Mouse (Mus musculus) G1E (cell line): ENCODE results near the gene Fbn1.

Source experiments
- CTCF ChIP-seq: IDR thresholded peaks from 2 replicates; pipeline ENCODE4 v1.5.1; 2012; ENCODE audit warnings: low read depth, low read length, inconsistent platforms, mixed read lengths
- GATA1 ChIP-seq: IDR thresholded peaks from 2 replicates; pipeline ENCODE4 v1.6.1; 2012; ENCODE audit warnings: borderline replicate concordance, low read length, inconsistent platforms, mixed read lengths
- GATA2 ChIP-seq: IDR thresholded peaks from 2 replicates; pipeline ENCODE4 v1.6.1; 2012; ENCODE audit warnings: low read depth, low read length, inconsistent platforms, borderline replicate concordance
- POLR2AphosphoS5 ChIP-seq: IDR thresholded peaks from 2 replicates; pipeline ENCODE4 v1.6.1; 2012; ENCODE audit warnings: low read depth, low read length, inconsistent platforms; ENCODE audit not compliant: insufficient replicate concordance
- TAL1 ChIP-seq: conservative IDR thresholded peaks from 2 replicates; pipeline ENCODE4 v1.6.1; 2012; ENCODE audit warnings: low read depth, low read length, inconsistent platforms, mixed read lengths

DNA sequence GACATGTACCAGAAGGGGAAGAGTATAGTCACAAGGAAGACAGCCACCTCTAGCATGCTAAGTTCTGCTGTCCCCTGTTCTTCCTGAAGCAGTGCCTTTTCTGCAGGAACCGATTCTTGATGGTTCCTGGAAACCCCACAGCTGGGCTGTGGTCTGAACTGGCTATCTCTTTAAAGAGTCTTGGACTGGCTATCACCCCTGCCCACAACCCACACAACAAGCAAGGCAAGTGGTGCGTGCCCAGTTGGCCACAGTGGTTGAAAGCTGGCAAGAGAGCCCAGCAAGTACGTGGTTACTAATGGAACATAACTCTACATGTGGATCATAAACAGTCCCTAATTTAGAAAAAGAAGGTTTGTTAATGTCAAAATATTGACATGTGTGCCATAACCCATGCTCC lies 170.6 kb downstream of the Fbn1 start:
- TF ChIP-seq TAL1 (no peak), CTCF (no peak), GATA1 (no peak), GATA2 (no peak), POLR2AphosphoS5 (no peak)
